Mouse (Mus musculus): ENCODE data around the gene Ssu72. TPM values are rescaled to one million over a fixed set of nuclear protein-coding genes. Genes with fewer than 3 reads are reported as not detected.

The Ssu72 gene
- total RNA-seq, 2 experiments from 2014 or later: 93.9 to 101 TPM

GRCm38 (mm10) chr4:155777816-155778215 lies 73.2 kb downstream of the Ssu72 start:
- no peak for ATAC-seq (replicated peaks; ENCODE audit: poor library complexity)

- no peak for ATAC-seq (replicated peaks; ENCODE audit: poor library complexity)
These were observed 74.9 kb downstream of the Ssu72 start for GRCm38 (mm10) chr4:155779498-155779897.

GRCm38 (mm10) chr4:155780895-155781294 lies 76.3 kb downstream of the Ssu72 start:
- no peak for ATAC-seq (replicated peaks; ENCODE audit: poor library complexity)

Other genes with a start within 250 kb of the Ssu72 start
- 0.15 TPM in 1 of 2 replicates, not detected in the other for gene Tmem52, start 235.7 kb upstream of the Ssu72 start, total RNA-seq (2015)
- gene Tmem52, start 235.7 kb upstream of the Ssu72 start, total RNA-seq (2017): not detected in 2 replicates
- 230 and 233 TPM in 2 replicates for gene Gnb1, start 213.4 kb upstream of the Ssu72 start, total RNA-seq (2015)
- 165 and 170 TPM in 2 replicates for gene Gnb1, start 213.4 kb upstream of the Ssu72 start, total RNA-seq (2017)
- 78.5 and 79.7 TPM in 2 replicates for gene Nadk, start 142.4 kb upstream of the Ssu72 start, total RNA-seq (2015)
- 71.3 and 72.4 TPM in 2 replicates for gene Nadk, start 142.4 kb upstream of the Ssu72 start, total RNA-seq (2017)
- 16.8 and 20.2 TPM in 2 replicates for gene Slc35e2, start 103.4 kb upstream of the Ssu72 start, total RNA-seq (2015)
- 8.9 and 11.0 TPM in 2 replicates for gene Slc35e2, start 103.4 kb upstream of the Ssu72 start, total RNA-seq (2017)
- gene Cdk11b, start 79.9 kb upstream of the Ssu72 start, total RNA-seq (2015): 34.5 and 39.3 TPM in 2 replicates
- 50.7 and 56.0 TPM in 2 replicates for gene Cdk11b, start 79.9 kb upstream of the Ssu72 start, total RNA-seq (2017)
- gene Gm10563, start 59.4 kb upstream of the Ssu72 start, total RNA-seq (2015): not detected in 2 replicates
- gene Gm10563, start 59.4 kb upstream of the Ssu72 start, total RNA-seq (2017): not detected in 2 replicates
- 0.12 and 0.20 TPM in 2 replicates for gene Mmp23, start 51.4 kb upstream of the Ssu72 start, total RNA-seq (2015)
- not detected in 2 replicates for gene Mmp23, start 51.4 kb upstream of the Ssu72 start, total RNA-seq (2017)
- gene Mib2, start 35.6 kb upstream of the Ssu72 start, total RNA-seq (2015): 3.1 and 3.6 TPM in 2 replicates
- gene Mib2, start 35.6 kb upstream of the Ssu72 start, total RNA-seq (2017): 19.7 and 24.5 TPM in 2 replicates
- 2.2 and 2.4 TPM in 2 replicates for gene Fndc10, start 10.5 kb upstream of the Ssu72 start, total RNA-seq (2015)
- gene Fndc10, start 10.5 kb upstream of the Ssu72 start, total RNA-seq (2017): 1.6 and 2.6 TPM in 2 replicates
- gene Tmem240, start 30.0 kb downstream of the Ssu72 start, total RNA-seq (2015): 0.37 and 0.44 TPM in 2 replicates
- gene Tmem240, start 30.0 kb downstream of the Ssu72 start, total RNA-seq (2017): 0.04 and 0.57 TPM in 2 replicates
- 57.0 and 58.9 TPM in 2 replicates for gene Atad3a, start 56.3 kb downstream of the Ssu72 start, total RNA-seq (2015)
- gene Atad3a, start 56.3 kb downstream of the Ssu72 start, total RNA-seq (2017): 69.8 and 90.6 TPM in 2 replicates
- gene Vwa1, start 69.9 kb downstream of the Ssu72 start, total RNA-seq (2015): 0.22 and 0.37 TPM in 2 replicates
- gene Vwa1, start 69.9 kb downstream of the Ssu72 start, total RNA-seq (2017): 0.24 and 0.42 TPM in 2 replicates
- not detected in 2 replicates for gene Tmem88b, start 81.1 kb downstream of the Ssu72 start, total RNA-seq (2015)
- not detected in 2 replicates for gene Tmem88b, start 81.1 kb downstream of the Ssu72 start, total RNA-seq (2017)
- not detected in 2 replicates for gene Ankrd65, start 85.6 kb downstream of the Ssu72 start, total RNA-seq (2015)
- gene Ankrd65, start 85.6 kb downstream of the Ssu72 start, total RNA-seq (2017): not detected in 2 replicates
- 203 and 210 TPM in 2 replicates for gene Mrpl20, start 98.1 kb downstream of the Ssu72 start, total RNA-seq (2015)
- 70.0 and 102 TPM in 2 replicates for gene Mrpl20, start 98.1 kb downstream of the Ssu72 start, total RNA-seq (2017)
- gene Ccnl2, start 107.7 kb downstream of the Ssu72 start, total RNA-seq (2015): 54.0 and 63.6 TPM in 2 replicates
- gene Ccnl2, start 107.7 kb downstream of the Ssu72 start, total RNA-seq (2017): 80.8 and 88.0 TPM in 2 replicates
- 107 and 111 TPM in 2 replicates for gene Aurkaip1, start 126.5 kb downstream of the Ssu72 start, total RNA-seq (2015)
- gene Aurkaip1, start 126.5 kb downstream of the Ssu72 start, total RNA-seq (2017): 128 and 137 TPM in 2 replicates
- gene Mxra8, start 134.9 kb downstream of the Ssu72 start, total RNA-seq (2015): not detected in 2 replicates
- gene Mxra8, start 134.9 kb downstream of the Ssu72 start, total RNA-seq (2017): not detected in 2 replicates
- gene Dvl1, start 142.6 kb downstream of the Ssu72 start, total RNA-seq (2015): 9.6 and 9.9 TPM in 2 replicates
- gene Dvl1, start 142.6 kb downstream of the Ssu72 start, total RNA-seq (2017): 12.8 and 13.0 TPM in 2 replicates
- 0.07 and 0.10 TPM in 2 replicates for gene Tas1r3, start 158.6 kb downstream of the Ssu72 start, total RNA-seq (2015)
- gene Tas1r3, start 158.6 kb downstream of the Ssu72 start, total RNA-seq (2017): 0.17 TPM in 2 replicates
- 7.6 and 7.8 TPM in 2 replicates for gene Cptp, start 164.6 kb downstream of the Ssu72 start, total RNA-seq (2015)
- gene Cptp, start 164.6 kb downstream of the Ssu72 start, total RNA-seq (2017): 8.8 and 9.2 TPM in 2 replicates
- gene Ints11, start 164.7 kb downstream of the Ssu72 start, total RNA-seq (2015): 26.8 and 47.5 TPM in 2 replicates
- gene Ints11, start 164.7 kb downstream of the Ssu72 start, total RNA-seq (2017): 28.5 and 35.9 TPM in 2 replicates
- 18.7 and 22.5 TPM in 2 replicates for gene Pusl1, start 187.0 kb downstream of the Ssu72 start, total RNA-seq (2015)
- gene Pusl1, start 187.0 kb downstream of the Ssu72 start, total RNA-seq (2017): 19.3 and 33.7 TPM in 2 replicates
- gene Acap3, start 187.0 kb downstream of the Ssu72 start, total RNA-seq (2015): 7.9 and 8.3 TPM in 2 replicates
- 6.2 and 6.7 TPM in 2 replicates for gene Acap3, start 187.0 kb downstream of the Ssu72 start, total RNA-seq (2017)
- gene Ube2j2, start 239.0 kb downstream of the Ssu72 start, total RNA-seq (2015): 60.5 and 84.8 TPM in 2 replicates
- 97.5 and 98.7 TPM in 2 replicates for gene Ube2j2, start 239.0 kb downstream of the Ssu72 start, total RNA-seq (2017)

Data from megakaryocyte progenitor cell, adult 5-6 weeks (primary cell).